Mouse (Mus musculus) liver (tissue): ENCODE results near the gene Otud3.
A peak's percentile ranks its signal among the peaks of the same experiment; 100 is the strongest.
"Not testable (repeated sequence)": the region's sequence is repeated elsewhere in the genome, so short reads cannot be mapped to it uniquely, and the experiment has no call there.

Source experiments
- DNase-seq: peaks from one replicate; pipeline ENCODE4 v3.0.0-alpha.2; 2020; ENCODE audit warnings: mixed read lengths

Otud3 gene

GRCm38 (mm10) chr4:138889165-138889564 lies 24.6 kb downstream of the Otud3 start:
- no peak for DNase-seq

GRCm38 (mm10) chr4:138884261-138884660 lies 29.5 kb downstream of the Otud3 start:
- peak; percentile 77 for DNase-seq

- no peak for DNase-seq
Measured at GRCm38 (mm10) chr4:138882179-138882578, 31.6 kb downstream of the Otud3 start.

GRCm38 (mm10) chr4:138880811-138881584 lies 32.7 kb downstream of the Otud3 start:
- DNase-seq: no peak

- no peak for DNase-seq
Measured at GRCm38 (mm10) chr4:138879808-138880207, 33.9 kb downstream of the Otud3 start.

- DNase-seq: no peak
Measured at GRCm38 (mm10) chr4:138878783-138879182, 35.0 kb downstream of the Otud3 start.

- no peak for DNase-seq
Measured at GRCm38 (mm10) chr4:138877731-138878130, 36.0 kb downstream of the Otud3 start, which contains the start of gene Pla2g2e. Gene Pla2g2e (plus strand): TSS chr4:138877942.

- no peak for DNase-seq
Measured at GRCm38 (mm10) chr4:138875986-138876385, 37.8 kb downstream of the Otud3 start.

- DNase-seq: not testable (repeated sequence)
Measured at GRCm38 (mm10) chr4:138875275-138875674, 38.5 kb downstream of the Otud3 start.

GRCm38 (mm10) chr4:138873864-138874263 lies 39.9 kb downstream of the Otud3 start, which contains the start of gene Gm13030:
Gene Gm13030 (minus strand): TSS chr4:138873964.
- no peak for DNase-seq

GRCm38 (mm10) chr4:138868666-138869065 lies 45.1 kb downstream of the Otud3 start:
- DNase-seq: no peak

- DNase-seq: peak; percentile 61
Measured at GRCm38 (mm10) chr4:138866413-138866812, 47.3 kb downstream of the Otud3 start.

- DNase-seq: no peak
Measured at GRCm38 (mm10) chr4:138865991-138866390, 47.8 kb downstream of the Otud3 start.

- DNase-seq: no peak
Measured at GRCm38 (mm10) chr4:138865092-138865491, 48.7 kb downstream of the Otud3 start.

GRCm38 (mm10) chr4:138863344-138863998 lies 50.3 kb downstream of the Otud3 start, which contains the start of gene Pla2g5:
Gene Pla2g5 (minus strand): TSS chr4:138863482.
- DNase-seq: no peak

GRCm38 (mm10) chr4:138859728-138860127 lies 54.0 kb downstream of the Otud3 start:
- peak; percentile 64 for DNase-seq

- DNase-seq: peak; percentile 25
Measured at GRCm38 (mm10) chr4:138859245-138859644, 54.5 kb downstream of the Otud3 start.

GRCm38 (mm10) chr4:138858446-138858845 lies 55.3 kb downstream of the Otud3 start:
- DNase-seq: no peak

GRCm38 (mm10) chr4:138857576-138857975 lies 56.2 kb downstream of the Otud3 start:
- DNase-seq: no peak

GRCm38 (mm10) chr4:138856491-138856890 lies 57.3 kb downstream of the Otud3 start:
- DNase-seq: peak; percentile 63

GRCm38 (mm10) chr4:138855092-138855632 lies 58.6 kb downstream of the Otud3 start:
- DNase-seq: no peak

GRCm38 (mm10) chr4:138852961-138853360 lies 60.8 kb downstream of the Otud3 start:
- DNase-seq: no peak

GRCm38 (mm10) chr4:138851463-138851862 lies 62.3 kb downstream of the Otud3 start:
- DNase-seq: peak; percentile 46
